Mouse (Mus musculus): ENCODE results near the gene Fam20b. TPM values are rescaled to one million over a fixed set of nuclear protein-coding genes. Genes with fewer than 3 reads are reported as not detected.

The Fam20b gene
- polyA plus RNA-seq (2014; fragmentation: Nextera tagmentation; extraction: Ambion mirVana): 22.5 and 22.9 TPM in 2 replicates

- Histone ChIP-seq H3K4me1 (replicated peaks; ENCODE audit: control insufficient read depth, insufficient read depth, low read length) (no peaks in the 10 kb centered on the region), H3K36me3 (ENCODE audit: control insufficient read depth, insufficient read depth, low read length) (no peaks in the 10 kb centered on the region), H3K27ac (ENCODE audit: low read depth, low read length) (peak within 1 kb of the TSS; percentile 90), H3K4me2 (replicated peaks; ENCODE audit: low read depth, low read length) (peak within 1 kb of the TSS; percentile 51), H3K9ac (ENCODE audit: low read depth, low read length) (peak within 1 kb of the TSS; percentile 85), H3K27me3 (ENCODE audit: control insufficient read depth, insufficient read depth, low read length) (no peaks in the 10 kb centered on the region), H3K9me3 (ENCODE audit: control insufficient read depth, low read length) (no peaks in the 10 kb centered on the region), H3K4me3 (ENCODE audit: low read depth, low read length) (peak within 1 kb of the TSS; percentile 91)
- DNase-seq (ENCODE audit: low spot score) (peak; percentile 96), ATAC-seq (ENCODE audit: low FRiP score) (peak; percentile 96)
- WGBS: under 1% methylated on average over 40 of the region's 47 CpGs
These were observed at the start of gene Fam20b for GRCm38 (mm10) chr1:156718950-156719805. TSS of gene Fam20b (minus strand) at chr1:156719086.

GRCm38 (mm10) chr1:156765311-156765710 is 46.4 kb upstream of the Fam20b start:
- Histone ChIP-seq H3K4me1 (replicated peaks; ENCODE audit: control insufficient read depth, insufficient read depth, low read length) (no peaks in the 10 kb centered on the region), H3K27me3 (ENCODE audit: control insufficient read depth, insufficient read depth, low read length) (no peaks in the 10 kb centered on the region; the same call in 1 of the 2 replicates), H3K4me2 (replicated peaks; ENCODE audit: low read depth, low read length) (no peak overlapping the region), H3K9me3 (ENCODE audit: control insufficient read depth, low read length) (peaks cover 4% of the 10 kb centered on the region), H3K27ac (ENCODE audit: low read depth, low read length) (no peak overlapping the region), H3K36me3 (ENCODE audit: control insufficient read depth, insufficient read depth, low read length) (no peaks in the 10 kb centered on the region), H3K4me3 (ENCODE audit: low read depth, low read length) (no peak overlapping the region), H3K9ac (ENCODE audit: low read depth, low read length) (no peak overlapping the region)
- DNase-seq (ENCODE audit: low spot score): no peak
- ATAC-seq (ENCODE audit: low FRiP score): no peak
- 88% methylated on average over 3 of the region's 3 CpGs for WGBS

GRCm38 (mm10) chr1:156764584-156764983 is 45.7 kb upstream of the Fam20b start:
- H3K27me3 ChIP-seq (ENCODE audit: control insufficient read depth, insufficient read depth, low read length): no peaks in the 10 kb centered on the region; the same call in 1 of the 2 replicates
- H3K4me2 ChIP-seq (replicated peaks; ENCODE audit: low read depth, low read length): no peak overlapping the region
- no peak overlapping the region for H3K27ac ChIP-seq (ENCODE audit: low read depth, low read length)
- peaks cover 4% of the 10 kb centered on the region for H3K9me3 ChIP-seq (ENCODE audit: control insufficient read depth, low read length)
- no peak overlapping the region for H3K4me3 ChIP-seq (ENCODE audit: low read depth, low read length)
- H3K9ac ChIP-seq (ENCODE audit: low read depth, low read length): no peak overlapping the region
- DNase-seq (ENCODE audit: low spot score) (no peak), ATAC-seq (ENCODE audit: low FRiP score) (no peak)
- H3K36me3 ChIP-seq (ENCODE audit: control insufficient read depth, insufficient read depth, low read length): no peaks in the 10 kb centered on the region
- 77% methylated on average over 6 of the region's 6 CpGs for WGBS
- no peaks in the 10 kb centered on the region for H3K4me1 ChIP-seq (replicated peaks; ENCODE audit: control insufficient read depth, insufficient read depth, low read length)

GRCm38 (mm10) chr1:156763280-156763679 is 44.4 kb upstream of the Fam20b start:
- Histone ChIP-seq H3K9ac (ENCODE audit: low read depth, low read length) (no peak overlapping the region), H3K9me3 (ENCODE audit: control insufficient read depth, low read length) (peaks cover 4% of the 10 kb centered on the region), H3K36me3 (ENCODE audit: control insufficient read depth, insufficient read depth, low read length) (no peaks in the 10 kb centered on the region), H3K27ac (ENCODE audit: low read depth, low read length) (no peak overlapping the region), H3K4me2 (replicated peaks; ENCODE audit: low read depth, low read length) (no peak overlapping the region), H3K4me3 (ENCODE audit: low read depth, low read length) (no peak overlapping the region), H3K4me1 (replicated peaks; ENCODE audit: control insufficient read depth, insufficient read depth, low read length) (no peaks in the 10 kb centered on the region), H3K27me3 (ENCODE audit: control insufficient read depth, insufficient read depth, low read length) (no peaks in the 10 kb centered on the region)
- ATAC-seq (ENCODE audit: low FRiP score) (no peak), DNase-seq (ENCODE audit: low spot score) (no peak)
- 95% methylated on average over 6 of the region's 6 CpGs for WGBS

GRCm38 (mm10) chr1:156761430-156761801 is 42.5 kb upstream of the Fam20b start:
- Histone ChIP-seq H3K4me2 (replicated peaks; ENCODE audit: low read depth, low read length) (no peak overlapping the region), H3K27ac (ENCODE audit: low read depth, low read length) (no peak overlapping the region), H3K9ac (ENCODE audit: low read depth, low read length) (no peak overlapping the region), H3K36me3 (ENCODE audit: control insufficient read depth, insufficient read depth, low read length) (no peaks in the 10 kb centered on the region), H3K9me3 (ENCODE audit: control insufficient read depth, low read length) (peaks cover 4% of the 10 kb centered on the region), H3K4me3 (ENCODE audit: low read depth, low read length) (no peak overlapping the region), H3K4me1 (replicated peaks; ENCODE audit: control insufficient read depth, insufficient read depth, low read length) (peaks cover 4% of the 10 kb centered on the region), H3K27me3 (ENCODE audit: control insufficient read depth, insufficient read depth, low read length) (no peaks in the 10 kb centered on the region)
- ATAC-seq (ENCODE audit: low FRiP score): no peak; the same call in 1 of the 2 replicates
- WGBS: 67% methylated on average over 10 of the region's 10 CpGs
- no peak for DNase-seq (ENCODE audit: low spot score)

GRCm38 (mm10) chr1:156760549-156761429 is 41.9 kb upstream of the Fam20b start:
- H3K27ac ChIP-seq (ENCODE audit: low read depth, low read length): no peak overlapping the region
- H3K36me3 ChIP-seq (ENCODE audit: control insufficient read depth, insufficient read depth, low read length): no peaks in the 10 kb centered on the region
- WGBS: 63% methylated on average over 13 of the region's 13 CpGs
- no peaks in the 10 kb centered on the region for H3K27me3 ChIP-seq (ENCODE audit: control insufficient read depth, insufficient read depth, low read length)
- H3K4me2 ChIP-seq (replicated peaks; ENCODE audit: low read depth, low read length): no peak overlapping the region
- no peak for DNase-seq (ENCODE audit: low spot score)
- H3K9ac ChIP-seq (ENCODE audit: low read depth, low read length): no peak overlapping the region
- H3K4me1 ChIP-seq (replicated peaks; ENCODE audit: control insufficient read depth, insufficient read depth, low read length): peaks cover 4% of the 10 kb centered on the region
- no peaks in the 10 kb centered on the region; the same call in 1 of the 2 replicates for H3K9me3 ChIP-seq (ENCODE audit: control insufficient read depth, low read length)
- peak; percentile 48; the same call in 1 of the 2 replicates for ATAC-seq (ENCODE audit: low FRiP score)
- no peak overlapping the region for H3K4me3 ChIP-seq (ENCODE audit: low read depth, low read length)

- peaks cover 16% of the 10 kb centered on the region for H3K4me1 ChIP-seq (replicated peaks; ENCODE audit: control insufficient read depth, insufficient read depth, low read length)
- no peak overlapping the region for H3K27ac ChIP-seq (ENCODE audit: low read depth, low read length)
- no peak overlapping the region for H3K4me3 ChIP-seq (ENCODE audit: low read depth, low read length)
- H3K9me3 ChIP-seq (ENCODE audit: control insufficient read depth, low read length): no peaks in the 10 kb centered on the region
- DNase-seq (ENCODE audit: low spot score) (no peak), ATAC-seq (ENCODE audit: low FRiP score) (no peak)
- H3K36me3 ChIP-seq (ENCODE audit: control insufficient read depth, insufficient read depth, low read length): no peaks in the 10 kb centered on the region
- no peaks in the 10 kb centered on the region for H3K27me3 ChIP-seq (ENCODE audit: control insufficient read depth, insufficient read depth, low read length)
- WGBS: 14% methylated on average over 4 of the region's 4 CpGs
- H3K4me2 ChIP-seq (replicated peaks; ENCODE audit: low read depth, low read length): no peak overlapping the region
- no peak overlapping the region for H3K9ac ChIP-seq (ENCODE audit: low read depth, low read length)
These were observed 39.4 kb upstream of the Fam20b start for GRCm38 (mm10) chr1:156758326-156758725.

GRCm38 (mm10) chr1:156754608-156755413 is 35.9 kb upstream of the Fam20b start:
- Histone ChIP-seq H3K4me3 (ENCODE audit: low read depth, low read length) (no peak overlapping the region), H3K9ac (ENCODE audit: low read depth, low read length) (no peak overlapping the region), H3K36me3 (ENCODE audit: control insufficient read depth, insufficient read depth, low read length) (no peaks in the 10 kb centered on the region), H3K9me3 (ENCODE audit: control insufficient read depth, low read length) (no peaks in the 10 kb centered on the region), H3K4me1 (replicated peaks; ENCODE audit: control insufficient read depth, insufficient read depth, low read length) (peaks cover 16% of the 10 kb centered on the region), H3K27me3 (ENCODE audit: control insufficient read depth, insufficient read depth, low read length) (no peaks in the 10 kb centered on the region), H3K4me2 (replicated peaks; ENCODE audit: low read depth, low read length) (0 out of 2 replicates have a peak overlapping the region, but pooled peaks have one; percentile 3), H3K27ac (ENCODE audit: low read depth, low read length) (peak overlapping the region; percentile 87)
- 31% methylated on average over 15 of the region's 15 CpGs for WGBS
- ATAC-seq (ENCODE audit: low FRiP score) (peak; percentile 73), DNase-seq (ENCODE audit: low spot score) (peak; percentile 77)
